ENCODE assay signal across 10 mouse cellular contexts in the genomic region with DNA sequence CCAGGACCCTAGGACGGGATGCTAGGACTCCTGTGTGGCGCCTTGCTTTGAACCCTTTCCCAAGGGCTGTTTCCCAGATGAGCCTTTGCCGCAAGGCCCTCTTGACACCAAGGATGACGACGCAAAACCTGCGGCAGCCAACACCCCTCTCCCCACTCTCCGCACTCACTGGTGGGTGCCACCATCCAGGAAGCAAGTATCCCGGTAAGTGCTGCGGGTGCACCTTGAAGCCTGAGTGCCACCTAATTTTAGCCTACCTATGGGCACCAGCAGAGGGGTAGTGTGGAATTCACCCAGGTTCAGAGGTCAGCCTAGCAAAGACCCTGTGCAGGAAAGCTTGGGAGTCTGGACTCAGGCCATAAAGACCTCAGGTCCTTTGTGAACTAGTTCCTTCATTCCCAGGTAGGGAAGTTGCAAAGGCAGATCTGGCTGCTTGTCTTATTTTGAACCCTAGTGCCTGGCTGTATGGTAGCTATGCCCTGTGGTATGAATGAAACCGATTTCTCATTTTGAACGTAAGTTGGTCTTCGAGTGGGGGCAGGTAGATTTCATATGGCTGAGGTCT. TPM values are rescaled to one million over a fixed set of nuclear protein-coding genes. Genes with fewer than 3 reads are reported as not detected.
DNase-seq lines count a peak whose midpoint lies in the region; ATAC-seq lines count a peak whose summit lies in the region.
"Had no signal": no experiment of that assay in that cellular context is flagged by ENCODE, and none has a peak within 500 bp of the region (broad histone marks: within the 10 kb centered on the region; RNA-seq: fewer than 3 reads in every experiment).

No protein-coding gene starts in this region.

- H3K4me1 ChIP-seq in kidney, embryonic 15.5 days = peaks cover 17% of the 10 kb centered on the region
- peaks cover 5% of the 10 kb centered on the region; the same call in 1 of the 2 replicates for H3K4me1 ChIP-seq in intestine, embryonic 15.5 days (replicated peaks)
- H3K4me1 ChIP-seq in neural tube, embryonic 11.5 days (ENCODE audit: control insufficient read depth, insufficient read depth, low read length) = no peaks in the 10 kb centered on the region

- H3K9me3 ChIP-seq in kidney, embryonic 15.5 days (replicated peaks) = no peaks in the 10 kb centered on the region
- H3K9me3 ChIP-seq in intestine, embryonic 15.5 days = no peaks in the 10 kb centered on the region
- H3K9me3 ChIP-seq in neural tube, embryonic 11.5 days (ENCODE audit: control insufficient read depth, low read length) = no peaks in the 10 kb centered on the region

- H3K27me3 ChIP-seq in kidney, embryonic 15.5 days = peaks cover 42% of the 10 kb centered on the region
- peaks cover 25% of the 10 kb centered on the region for H3K27me3 ChIP-seq in intestine, embryonic 15.5 days (replicated peaks)
- H3K27me3 ChIP-seq in neural tube, embryonic 11.5 days (ENCODE audit: control insufficient read depth, insufficient read depth, low read length) = 0 out of 2 replicates have a peak, but pooled peaks cover 2% of the 10 kb centered on the region

- H3K9ac ChIP-seq in kidney, embryonic 15.5 days = no peak overlapping the region
- H3K9ac ChIP-seq in intestine, embryonic 15.5 days = no peak overlapping the region
- peak overlapping the region; percentile 47 for H3K9ac ChIP-seq in neural tube, embryonic 11.5 days (ENCODE audit: low read length)

- peak overlapping the region; percentile 46 for H3K4me3 ChIP-seq in kidney, embryonic 15.5 days (replicated peaks)
- peak overlapping the region; percentile 23 for H3K4me3 ChIP-seq in intestine, embryonic 15.5 days (replicated peaks)
- peak overlapping the region; percentile 29 for H3K4me3 ChIP-seq in neural tube, embryonic 11.5 days (ENCODE audit: low read depth, low read length)

- no peak overlapping the region for H3K27ac ChIP-seq in kidney, embryonic 15.5 days
- H3K27ac ChIP-seq in intestine, embryonic 15.5 days = no peak overlapping the region
- H3K27ac ChIP-seq in neural tube, embryonic 11.5 days (ENCODE audit: low read depth, low read length) = no peak overlapping the region
- H3K27ac ChIP-seq: macrophage had no signal

- WGBS in kidney, embryonic 15.5 days = 28% methylated on average over 12 of the region's 12 CpGs
- WGBS in intestine, embryonic 15.5 days = 32% methylated on average over 12 of the region's 12 CpGs
- 26% methylated on average over 12 of the region's 12 CpGs for WGBS in neural tube, embryonic 11.5 days

- peak overlapping the region; percentile 77 for H3K4me2 ChIP-seq in kidney, embryonic 15.5 days
- peak overlapping the region; percentile 57 for H3K4me2 ChIP-seq in intestine, embryonic 15.5 days (replicated peaks)
- H3K4me2 ChIP-seq in neural tube, embryonic 11.5 days (ENCODE audit: low read depth) = peak overlapping the region; percentile 68

- ATAC-seq in kidney, embryonic 15.5 days (replicated peaks; ENCODE audit: low FRiP score) = no peak
- no peak for ATAC-seq in intestine, embryonic 15.5 days
- no peak for ATAC-seq in neural tube, embryonic 11.5 days (ENCODE audit: insufficient read depth, low FRiP score, low TSS enrichment)
- ATAC-seq in monocyte, adult 5-6 weeks (replicated peaks; ENCODE audit: insufficient number of reproducible peaks, low FRiP score, low TSS enrichment, poor library complexity, severe bottlenecking) = no peak

- no peak for DNase-seq in kidney, adult 8-10 months
- peak; percentile 24 to 36 for DNase-seq in cerebellum, postnatal 36 days
- DNase-seq in neural tube, embryonic 11.5 days (ENCODE audit: low spot score) = peak; percentile 15
- no peak for DNase-seq in retina, embryonic 14.5 days (ENCODE audit: low spot score)
- DNase-seq in testis, postnatal 14 days (ENCODE audit: low spot score) = no peak

- H3K36me3 ChIP-seq in kidney, embryonic 15.5 days = no peaks in the 10 kb centered on the region
- no peaks in the 10 kb centered on the region for H3K36me3 ChIP-seq in intestine, embryonic 15.5 days
- H3K36me3 ChIP-seq in neural tube, embryonic 11.5 days (ENCODE audit: control insufficient read depth, insufficient read depth, low read length) = no peaks in the 10 kb centered on the region

RNA-seq across cellular contexts. Expression of gene Snhg11, which starts 0.8 kb away (rescaled TPM):
- 4.9 and 8.0 TPM in 2 replicates for polyA plus RNA-seq in kidney, embryonic 15.5 days (2015; fragmentation: Nextera tagmentation; extraction: Ambion mirVana)
- 4.8 and 7.0 TPM in 2 replicates for polyA plus RNA-seq in intestine, embryonic 15.5 days (2015; fragmentation: Nextera tagmentation; extraction: Ambion mirVana)
- 39.6 and 42.3 TPM in 2 replicates for polyA plus RNA-seq in neural tube, embryonic 11.5 days (2014; fragmentation: Nextera tagmentation; extraction: Ambion mirVana)
- not detected in 3 replicates for total RNA-seq in monocyte, adult 5-6 weeks (2017)
- total RNA-seq: MEL had no signal

RNA-seq across cellular contexts. Expression of gene Ralgapb, which starts 33.4 kb away (rescaled TPM):
- polyA plus RNA-seq in kidney, embryonic 15.5 days (2015; fragmentation: Nextera tagmentation; extraction: Ambion mirVana) = 15.5 and 16.2 TPM in 2 replicates
- 14.3 and 15.0 TPM in 2 replicates for polyA plus RNA-seq in intestine, embryonic 15.5 days (2015; fragmentation: Nextera tagmentation; extraction: Ambion mirVana)
- 23.1 and 24.8 TPM in 2 replicates for polyA plus RNA-seq in neural tube, embryonic 11.5 days (2014; fragmentation: Nextera tagmentation; extraction: Ambion mirVana)
- total RNA-seq in monocyte, adult 5-6 weeks (2017) = 39.3 to 60.9 TPM (median 51.9 TPM) in 3 replicates

Comparison
In these comparisons a context has a peak if more than half of its experiments do, and no peak if none do; other contexts are left out.
1. DNase-seq: peak in cerebellum, postnatal 36 days (2 of 2) and neural tube, embryonic 11.5 days (single experiment); none in kidney, adult 8-10 months (0 of 2), retina, embryonic 14.5 days (single experiment) and testis, postnatal 14 days (single experiment).
2. Peak in every context shown above with its lines, with median percentiles within 50 percentile points of each other: H3K4me2 ChIP-seq and H3K4me3 ChIP-seq.